Mouse (Mus musculus) liver, embryonic 16.5 days (tissue): ENCODE measurements around the gene Mog. TPM values are rescaled to one million over a fixed set of nuclear protein-coding genes. Genes with fewer than 3 reads are reported as not detected.
"Not testable (repeated sequence)": the region's sequence is repeated elsewhere in the genome, so short reads cannot be mapped to it uniquely, and the experiment has no call there.

Experiments used
- ATAC-seq: fragments of 200-750 bp; cut with Nextera tagmentation; 2 replicates; pipeline ENCODE4 v1.8.0; 2017; ENCODE audit warnings: low read depth, mild to moderate bottlenecking, moderate number of reproducible peaks, moderate library complexity
- H3K27ac ChIP-seq: fragments of 300-500 bp; sonication (generic); 2 replicates; pipeline ENCODE4 v1.5.1; 2014; ENCODE audit warnings: mild to moderate bottlenecking, low read length
- H3K27me3 ChIP-seq: fragments of 300-500 bp; sonication (generic); 2 replicates; pipeline ENCODE4 v1.6.1; 2014; ENCODE audit warnings: low read depth, low read length, mixed read lengths; ENCODE audit not compliant: control insufficient read depth, insufficient read depth
- H3K36me3 ChIP-seq: fragments of 300-500 bp; sonication (generic); 2 replicates; pipeline ENCODE4 v1.6.1; 2014; ENCODE audit warnings: mild to moderate bottlenecking; ENCODE audit not compliant: control insufficient read depth, insufficient read depth
- H3K4me1 ChIP-seq: fragments of 300-500 bp; sonication (generic); 2 replicates; pipeline ENCODE4 v1.6.1; 2014; ENCODE audit warnings: low read depth, low read length, mixed read lengths; ENCODE audit not compliant: control insufficient read depth
- H3K4me2 ChIP-seq: fragments of 300-500 bp; sonication (generic); 2 replicates; pipeline ENCODE4 v1.6.1; 2014; ENCODE audit warnings: low read depth, low read length, mixed read lengths
- H3K4me3 ChIP-seq: fragments of 300-500 bp; sonication (generic); 2 replicates; pipeline ENCODE4 v1.5.1; 2014; ENCODE audit warnings: low read depth, mild to moderate bottlenecking, low read length
- H3K9ac ChIP-seq: fragments of 300-500 bp; sonication (generic); 2 replicates; pipeline ENCODE4 v1.6.1; 2014; ENCODE audit warnings: low read depth, low read length
- H3K9me3 ChIP-seq: fragments of 300-500 bp; sonication (generic); replicated peaks from 2 replicates; pipeline ENCODE4 v1.6.1; 2016; ENCODE audit warnings: low read length; ENCODE audit not compliant: control insufficient read depth
- WGBS: fragments of 180-500 bp; shearing (Covaris S2); extraction: QIAGEN DNeasy Blood & Tissue Kit; methylation state at CpG from one replicate; pipeline ENCODE4 v1.1.7; 2014; ENCODE audit not compliant: insufficient replicate concordance; 5-methylcytosine and 5-hydroxymethylcytosine counted together
- polyA plus RNA-seq: library from polyadenylated mRNA; unstranded; fragments of >200 nt; fragmentation: Nextera tagmentation; extraction: Ambion mirVana; gene quantifications from 2 replicates; pipeline ENCODE4 v1.2.1, GENCODE M21; 2015

Mog gene
- polyA plus RNA-seq, 1 experiment from 2014 or later = not detected

- no peak for ATAC-seq
- Histone ChIP-seq H3K4me3 (no peak overlapping the region), H3K36me3 (no peaks in the 10 kb centered on the region), H3K27ac (no peak overlapping the region), H3K4me1 (no peaks in the 10 kb centered on the region), H3K9ac (no peak overlapping the region), H3K9me3 (no peaks in the 10 kb centered on the region), H3K27me3 (no peaks in the 10 kb centered on the region), H3K4me2 (no peak overlapping the region)
- WGBS = 78% methylated on average over 4 of the region's 4 CpGs
Measured at GRCm38 (mm10) chr17:37027486-37027885, 4.3 kb upstream of the Mog start.

DNA sequence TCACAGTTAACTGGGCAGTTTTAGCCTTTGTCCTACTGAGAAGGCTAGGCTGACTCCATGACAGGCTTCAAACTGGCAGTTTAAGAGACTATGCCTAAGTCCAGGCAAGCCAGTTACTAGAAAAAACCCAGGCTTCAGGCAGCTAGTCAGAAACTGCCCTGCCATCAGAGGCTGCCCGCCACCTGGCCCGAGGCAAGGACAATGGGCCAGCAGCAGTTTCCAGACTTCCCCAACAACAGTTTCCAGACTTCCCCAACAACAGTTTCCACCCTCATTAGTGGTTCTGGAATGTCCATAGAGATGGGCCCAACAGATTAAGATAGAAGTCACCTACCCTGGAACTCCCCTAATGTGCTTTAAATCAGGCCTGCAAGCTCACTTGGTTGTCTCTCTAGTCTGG is 3.2 kb upstream of the Mog start:
- Histone ChIP-seq H3K4me1 (no peaks in the 10 kb centered on the region), H3K36me3 (no peaks in the 10 kb centered on the region), H3K9me3 (no peaks in the 10 kb centered on the region), H3K4me3 (no peak overlapping the region), H3K4me2 (no peak overlapping the region), H3K9ac (no peak overlapping the region), H3K27ac (no peak overlapping the region), H3K27me3 (no peaks in the 10 kb centered on the region)
- WGBS = 64% methylated on average over 2 of the region's 2 CpGs
- ATAC-seq = no peak

GRCm38 (mm10) chr17:37019242-37019641 is 4.0 kb downstream of the Mog start:
- 55% methylated on average over 5 of the region's 5 CpGs for WGBS
- not testable (repeated sequence) for H3K4me2 ChIP-seq, ATAC-seq, H3K4me1 ChIP-seq, H3K4me3 ChIP-seq, H3K27me3 ChIP-seq, H3K9ac ChIP-seq, H3K27ac ChIP-seq, H3K36me3 ChIP-seq, H3K9me3 ChIP-seq

DNA sequence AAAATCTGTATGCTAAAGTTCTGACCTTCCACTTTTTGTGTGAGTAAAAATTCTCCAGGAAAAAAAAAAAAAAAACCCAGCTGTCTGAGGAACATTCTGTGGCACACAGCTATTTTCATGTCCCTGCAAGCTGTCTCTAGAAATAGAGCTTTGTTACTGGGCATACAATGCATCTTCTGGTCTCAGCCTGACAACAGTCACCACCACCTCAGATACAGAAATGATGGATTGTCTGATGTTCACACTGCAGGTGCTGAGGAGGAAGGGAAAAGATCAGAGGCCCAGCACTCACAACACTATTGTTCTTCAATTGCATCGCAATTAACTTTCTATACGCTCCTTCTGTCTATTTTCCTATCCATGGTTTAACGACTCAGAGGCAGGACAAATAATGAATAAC is 4.9 kb downstream of the Mog start:
- no peaks in the 10 kb centered on the region for H3K9me3 ChIP-seq
- no peaks in the 10 kb centered on the region for H3K36me3 ChIP-seq
- H3K4me1 ChIP-seq = no peaks in the 10 kb centered on the region
- WGBS = 54% methylated on average over 3 of the region's 3 CpGs
- no peak overlapping the region for H3K9ac ChIP-seq
- ATAC-seq = no peak
- no peak overlapping the region for H3K27ac ChIP-seq
- H3K4me2 ChIP-seq = no peak overlapping the region
- H3K4me3 ChIP-seq = no peak overlapping the region
- H3K27me3 ChIP-seq = no peaks in the 10 kb centered on the region

DNA sequence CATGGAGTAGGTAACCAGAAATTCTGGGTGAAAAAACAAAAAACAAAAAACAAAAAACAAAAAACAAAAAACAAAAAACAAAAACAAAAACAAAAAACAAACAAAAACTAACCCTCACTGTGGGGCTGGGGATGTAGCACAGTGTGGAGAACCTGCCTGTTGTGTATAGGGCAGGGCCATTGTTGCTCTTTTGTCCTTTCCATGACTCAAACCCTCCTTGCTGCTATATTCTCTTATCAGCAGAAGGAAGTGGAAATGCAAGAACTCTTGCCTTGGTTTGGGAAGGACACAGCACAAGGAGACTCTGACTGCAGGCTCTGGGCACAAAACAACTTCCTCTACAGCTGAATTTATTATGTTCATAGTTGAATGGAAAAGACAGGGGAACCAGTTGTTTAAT is 6.9 kb downstream of the Mog start:
- Histone ChIP-seq H3K4me1 (no peaks in the 10 kb centered on the region), H3K36me3 (no peaks in the 10 kb centered on the region), H3K9ac (no peak overlapping the region), H3K27me3 (no peaks in the 10 kb centered on the region), H3K27ac (no peak overlapping the region), H3K9me3 (no peaks in the 10 kb centered on the region), H3K4me3 (no peak overlapping the region), H3K4me2 (no peak overlapping the region)
- no peak for ATAC-seq

- no peaks in the 10 kb centered on the region for H3K9me3 ChIP-seq
- no peaks in the 10 kb centered on the region for H3K27me3 ChIP-seq
- no peak overlapping the region for H3K27ac ChIP-seq
- 43% methylated on average over 5 of the region's 5 CpGs for WGBS
- no peak for ATAC-seq
- H3K9ac ChIP-seq = no peak overlapping the region
- H3K4me1 ChIP-seq = no peaks in the 10 kb centered on the region
- H3K36me3 ChIP-seq = no peaks in the 10 kb centered on the region
- H3K4me3 ChIP-seq = no peak overlapping the region
- H3K4me2 ChIP-seq = no peak overlapping the region
Measured at GRCm38 (mm10) chr17:37012141-37012540, 11.1 kb downstream of the Mog start.

DNA sequence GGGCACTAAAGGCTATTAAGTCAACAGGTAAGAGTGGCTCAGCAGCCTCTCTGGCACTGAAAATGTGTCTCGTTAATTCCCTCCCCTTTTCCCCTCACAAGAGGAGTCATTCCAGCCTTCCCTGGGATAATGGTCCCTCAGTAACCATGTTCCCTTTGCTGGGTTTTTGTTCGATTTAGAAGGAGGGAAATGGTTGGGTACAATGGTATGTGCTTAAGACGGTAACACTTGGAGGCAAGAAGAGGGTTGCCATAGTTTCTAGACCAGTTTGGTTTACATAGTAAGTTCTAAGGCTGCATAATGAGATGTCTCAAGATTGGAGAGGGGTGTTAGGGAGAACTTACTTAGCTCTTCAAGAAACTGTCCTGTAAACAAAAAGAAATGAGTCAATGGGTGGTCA is 11.5 kb downstream of the Mog start:
- no peaks in the 10 kb centered on the region for H3K36me3 ChIP-seq
- no peak for ATAC-seq
- H3K9me3 ChIP-seq = no peaks in the 10 kb centered on the region
- no peak overlapping the region for H3K4me3 ChIP-seq
- no peak overlapping the region for H3K9ac ChIP-seq
- H3K27me3 ChIP-seq = no peaks in the 10 kb centered on the region
- no peak overlapping the region for H3K4me2 ChIP-seq
- WGBS = 60% methylated on average over 3 of the region's 3 CpGs
- H3K4me1 ChIP-seq = no peaks in the 10 kb centered on the region
- no peak overlapping the region for H3K27ac ChIP-seq

- Histone ChIP-seq H3K4me3 (no peak overlapping the region), H3K27me3 (no peaks in the 10 kb centered on the region), H3K27ac (no peak overlapping the region), H3K4me2 (no peak overlapping the region), H3K9me3 (no peaks in the 10 kb centered on the region), H3K36me3 (no peaks in the 10 kb centered on the region), H3K9ac (no peak overlapping the region), H3K4me1 (no peaks in the 10 kb centered on the region)
- ATAC-seq = no peak
- 48% methylated on average over 17 of the region's 17 CpGs for WGBS
Measured at GRCm38 (mm10) chr17:37009460-37010042, 13.6 kb downstream of the Mog start.

DNA sequence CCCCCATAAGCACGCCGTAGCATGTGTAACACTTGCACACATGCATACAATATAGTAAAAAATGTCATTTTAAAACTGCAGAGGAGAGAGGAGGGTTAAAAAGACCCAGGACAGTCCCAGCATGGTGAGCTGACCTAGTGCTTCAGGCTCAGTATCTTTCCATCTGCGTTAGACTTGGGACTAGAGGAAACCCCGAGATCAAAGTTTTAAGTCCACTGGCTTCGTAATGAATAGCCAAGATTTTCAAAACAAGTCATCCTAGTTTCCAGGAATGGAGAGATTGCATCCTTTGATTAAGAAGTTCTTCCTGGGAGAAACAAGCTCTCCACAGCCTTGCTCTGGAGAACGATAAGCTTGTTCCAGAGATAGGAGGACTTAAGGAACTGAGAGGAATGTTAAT is 15.0 kb downstream of the Mog start:
- Histone ChIP-seq H3K4me1 (no peaks in the 10 kb centered on the region), H3K9me3 (no peaks in the 10 kb centered on the region), H3K36me3 (no peaks in the 10 kb centered on the region), H3K9ac (no peak overlapping the region), H3K27ac (no peak overlapping the region), H3K4me2 (no peak overlapping the region), H3K4me3 (no peak overlapping the region), H3K27me3 (peaks cover 3% of the 10 kb centered on the region; the same call in 1 of the 2 replicates)
- WGBS = 72% methylated on average over 6 of the region's 6 CpGs
- no peak for ATAC-seq
